In the genomic region with DNA sequence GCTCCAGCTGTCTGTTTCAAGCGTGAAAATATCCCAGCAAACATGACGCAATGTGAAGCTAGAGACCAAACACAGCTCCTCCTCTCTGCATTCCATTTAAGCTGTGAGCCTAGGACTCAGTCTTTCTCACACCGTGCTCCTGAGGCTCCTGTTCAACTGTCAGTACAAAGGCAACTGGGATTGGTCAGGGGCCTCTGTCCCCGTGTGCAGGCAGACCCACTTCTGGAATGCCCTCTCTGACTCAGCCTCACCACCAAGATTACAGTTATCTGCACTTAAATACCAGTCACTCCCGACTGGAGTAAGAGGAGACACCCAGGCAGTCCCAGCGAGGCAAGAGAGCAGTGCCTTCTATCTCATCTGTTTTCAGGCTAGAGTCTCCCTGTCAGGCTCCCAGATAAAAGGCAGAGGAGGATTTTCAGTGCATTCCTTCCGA, we compare ENCODE assay signal across 11 mouse cellular contexts.
DNase-seq lines count a peak whose midpoint lies in the region; ATAC-seq lines count a peak whose summit lies in the region.
"Had no signal": no experiment of that assay in that cellular context is flagged by ENCODE, and none has a peak within 500 bp of the region (broad histone marks: within the 10 kb centered on the region; RNA-seq: fewer than 3 reads in every experiment).

No protein-coding gene starts in this region.

- H3K4me1 ChIP-seq in forebrain, embryonic 11.5 days (replicated peaks; ENCODE audit: control insufficient read depth, insufficient read depth, low read length), result no peaks in the 10 kb centered on the region
- H3K4me1 ChIP-seq in forebrain, embryonic 15.5 days, result no peaks in the 10 kb centered on the region
- H3K4me1 ChIP-seq in heart, embryonic 13.5 days, result peaks cover 34% of the 10 kb centered on the region
- no peaks in the 10 kb centered on the region for H3K4me1 ChIP-seq in midbrain, embryonic 12.5 days
- H3K4me1 ChIP-seq: neural tube, embryonic 13.5 days had no signal

- no peak overlapping the region for H3K4me2 ChIP-seq in forebrain, embryonic 11.5 days (ENCODE audit: low read depth, low read length, severe bottlenecking)
- no peak overlapping the region for H3K4me2 ChIP-seq in forebrain, embryonic 15.5 days (replicated peaks)
- H3K4me2 ChIP-seq in heart, embryonic 13.5 days, result peak overlapping the region; percentile 48
- H3K4me2 ChIP-seq in midbrain, embryonic 12.5 days (replicated peaks), result no peak overlapping the region
- H3K4me2 ChIP-seq: neural tube, embryonic 13.5 days had no signal

- H3K9me3 ChIP-seq in forebrain, embryonic 11.5 days (ENCODE audit: control insufficient read depth, low read length), result no peaks in the 10 kb centered on the region
- no peaks in the 10 kb centered on the region for H3K9me3 ChIP-seq in forebrain, embryonic 15.5 days
- no peaks in the 10 kb centered on the region for H3K9me3 ChIP-seq in heart, embryonic 13.5 days
- H3K9me3 ChIP-seq in midbrain, embryonic 12.5 days, result no peaks in the 10 kb centered on the region
- H3K9me3 ChIP-seq: neural tube, embryonic 13.5 days had no signal

- H3K27ac ChIP-seq in forebrain, embryonic 11.5 days (ENCODE audit: low read depth, low read length), result no peak overlapping the region
- no peak overlapping the region for H3K27ac ChIP-seq in forebrain, embryonic 15.5 days (replicated peaks)
- peak overlapping the region; percentile 73 for H3K27ac ChIP-seq in heart, embryonic 13.5 days (replicated peaks)
- no peak overlapping the region for H3K27ac ChIP-seq in midbrain, embryonic 12.5 days (replicated peaks)
- H3K27ac ChIP-seq: neural tube, embryonic 13.5 days had no signal

- 41% methylated on average over 7 of the region's 7 CpGs for WGBS in forebrain, embryonic 11.5 days
- WGBS in forebrain, embryonic 15.5 days, result 36% methylated on average over 7 of the region's 7 CpGs
- WGBS in heart, embryonic 13.5 days, result 9% methylated on average over 7 of the region's 7 CpGs
- 38% methylated on average over 7 of the region's 7 CpGs for WGBS in midbrain, embryonic 12.5 days

- no peaks in the 10 kb centered on the region for H3K36me3 ChIP-seq in forebrain, embryonic 11.5 days (ENCODE audit: control insufficient read depth, insufficient read depth, low read length)
- no peaks in the 10 kb centered on the region for H3K36me3 ChIP-seq in forebrain, embryonic 15.5 days
- no peaks in the 10 kb centered on the region for H3K36me3 ChIP-seq in heart, embryonic 13.5 days
- no peaks in the 10 kb centered on the region for H3K36me3 ChIP-seq in midbrain, embryonic 12.5 days
- H3K36me3 ChIP-seq: neural tube, embryonic 13.5 days had no signal

- no peak for DNase-seq in forebrain, embryonic 11.5 days (ENCODE audit: low spot score)
- DNase-seq in R1 (ENCODE audit: low read depth, low spot score), result peak; percentile 22
- DNase-seq in right cerebral cortex, postnatal 10 days (ENCODE audit: low spot score in 2 of 2), result no peak
- no peak for DNase-seq in neural tube, embryonic 10.5 days (ENCODE audit: extremely low spot score, low spot score)
- no peak for DNase-seq in layer of hippocampus, postnatal 14 days (ENCODE audit: low spot score in 2 of 2)

- ATAC-seq in forebrain, embryonic 11.5 days (replicated peaks; ENCODE audit: low FRiP score), result peak; percentile 56; the same call in 1 of the 2 replicates
- ATAC-seq in forebrain, embryonic 15.5 days (replicated peaks), result no peak
- peak; percentile 62; the same call in 1 of the 2 replicates for ATAC-seq in heart, embryonic 13.5 days (ENCODE audit: extremely low read depth, insufficient number of reproducible peaks, low FRiP score, low TSS enrichment)
- peak; percentile 41; the same call in 1 of the 2 replicates for ATAC-seq in midbrain, embryonic 12.5 days (ENCODE audit: low FRiP score, low read depth)
- ATAC-seq: forebrain, embryonic 16.5 days had no signal

- no peak overlapping the region for H3K9ac ChIP-seq in forebrain, embryonic 11.5 days (ENCODE audit: low read length)
- H3K9ac ChIP-seq in forebrain, embryonic 15.5 days (replicated peaks), result no peak overlapping the region
- H3K9ac ChIP-seq in heart, embryonic 13.5 days, result 0 out of 2 replicates have a peak overlapping the region, but pooled peaks have one; percentile 12
- no peak overlapping the region for H3K9ac ChIP-seq in midbrain, embryonic 12.5 days (replicated peaks)
- H3K9ac ChIP-seq: neural tube, embryonic 13.5 days had no signal

- no peaks in the 10 kb centered on the region for H3K27me3 ChIP-seq in forebrain, embryonic 11.5 days (ENCODE audit: control insufficient read depth, insufficient read depth, low read length)
- H3K27me3 ChIP-seq in forebrain, embryonic 15.5 days, result no peaks in the 10 kb centered on the region
- no peaks in the 10 kb centered on the region for H3K27me3 ChIP-seq in heart, embryonic 13.5 days (replicated peaks)
- no peaks in the 10 kb centered on the region for H3K27me3 ChIP-seq in midbrain, embryonic 12.5 days
- H3K27me3 ChIP-seq: CH12.LX; neural tube, embryonic 13.5 days had no signal

- H3K4me3 ChIP-seq in forebrain, embryonic 11.5 days (ENCODE audit: low read depth, low read length), result no peak overlapping the region
- H3K4me3 ChIP-seq in forebrain, embryonic 15.5 days, result no peak overlapping the region
- H3K4me3 ChIP-seq in heart, embryonic 13.5 days, result no peak overlapping the region; the same call in 1 of the 2 replicates
- no peak overlapping the region for H3K4me3 ChIP-seq in midbrain, embryonic 12.5 days
- H3K4me3 ChIP-seq: neural tube, embryonic 13.5 days had no signal
